Mouse (Mus musculus) G1E (cell line): ENCODE data around the gene Pex5.

ENCODE experiments used
- CTCF ChIP-seq: IDR thresholded peaks from 2 replicates; pipeline ENCODE4 v1.5.1; 2012; ENCODE audit warnings: low read depth, low read length, inconsistent platforms, mixed read lengths
- GATA1 ChIP-seq: IDR thresholded peaks from 2 replicates; pipeline ENCODE4 v1.6.1; 2012; ENCODE audit warnings: borderline replicate concordance, low read length, inconsistent platforms, mixed read lengths

- TF ChIP-seq CTCF (no peak), GATA1 (no peak)
Measured at GRCm38 (mm10) chr6:124414150-124414926, 529 bp downstream of the Pex5 start.
